Comparison of ENCODE assay signal across 9 mouse cellular contexts in the genomic region with DNA sequence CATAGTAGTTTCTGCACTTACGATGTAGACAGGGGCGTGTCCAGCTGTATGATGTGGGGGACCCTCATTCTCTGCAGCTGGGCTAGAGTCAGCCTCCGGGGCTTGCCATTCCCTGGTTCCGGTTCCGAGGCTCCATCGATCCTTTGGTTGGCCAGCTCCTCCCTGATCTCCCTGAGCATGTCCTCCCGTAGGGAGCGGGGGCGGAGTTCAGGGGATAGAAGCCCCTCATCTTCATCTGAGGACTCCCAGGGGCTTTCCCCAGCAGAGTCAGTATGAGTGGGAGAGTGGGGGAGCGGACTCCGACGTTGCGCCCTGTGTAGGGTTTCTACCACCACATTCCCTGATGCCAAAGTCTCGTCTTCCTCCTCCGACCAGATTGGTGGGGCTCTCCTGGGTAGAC. TPM values are rescaled to one million over a fixed set of nuclear protein-coding genes. Genes with fewer than 3 reads are reported as not detected.
DNase-seq lines count a peak whose midpoint lies in the region; ATAC-seq and TF ChIP-seq lines count a peak whose summit lies in the region.
"Had no signal": no experiment of that assay in that cellular context is flagged by ENCODE, and none has a peak within 500 bp of the region (broad histone marks: within the 10 kb centered on the region; RNA-seq: fewer than 3 reads in every experiment).

No protein-coding gene starts in this region.

- TF ChIP-seq EP300 in heart, adult 2 months (IDR thresholded peaks at IDR 0.05; ENCODE audit: insufficient read depth, low read depth, low read length), result no peak

- H3K36me3 ChIP-seq in heart, embryonic 12.5 days, result peaks cover 44% of the 10 kb centered on the region
- no peaks in the 10 kb centered on the region for H3K36me3 ChIP-seq in heart, adult 2 months (ENCODE audit: control insufficient read depth, insufficient read depth, low read length)
- peaks cover 48% of the 10 kb centered on the region for H3K36me3 ChIP-seq in embryonic facial prominence, embryonic 14.5 days (ENCODE audit: control insufficient read depth, insufficient read depth, low read length)
- peaks cover 48% of the 10 kb centered on the region for H3K36me3 ChIP-seq in intestine, embryonic 14.5 days (ENCODE audit: control insufficient read depth, insufficient read depth, low read length)
- H3K36me3 ChIP-seq in midbrain, embryonic 14.5 days (ENCODE audit: control insufficient read depth, insufficient read depth, low read length), result no peaks in the 10 kb centered on the region

- H3K4me3 ChIP-seq in heart, embryonic 12.5 days, result peak overlapping the region; percentile 12; the same call in 1 of the 2 replicates
- no peak overlapping the region for H3K4me3 ChIP-seq in heart, adult 2 months
- H3K4me3 ChIP-seq in embryonic facial prominence, embryonic 14.5 days (ENCODE audit: low read depth, low read length), result no peak overlapping the region
- H3K4me3 ChIP-seq in intestine, embryonic 14.5 days (ENCODE audit: low read depth, low read length), result no peak overlapping the region
- H3K4me3 ChIP-seq in midbrain, embryonic 14.5 days (replicated peaks; ENCODE audit: low read depth, low read length), result no peak overlapping the region

- no peaks in the 10 kb centered on the region for H3K79me2 ChIP-seq in heart, adult 2 months (replicated peaks; ENCODE audit: control insufficient read depth, insufficient read depth, low read length)

- intact Hi-C loops in heart, adult 2 months (cut with DNase I), result loop anchor here (5.0 kb wide), 1 partner anchor 146 kb away; a partner anchor contains a TSS

- H3K9me3 ChIP-seq in heart, embryonic 12.5 days (replicated peaks), result peaks cover 5% of the 10 kb centered on the region
- no peaks in the 10 kb centered on the region for H3K9me3 ChIP-seq in embryonic facial prominence, embryonic 14.5 days (ENCODE audit: control insufficient read depth, low read length)
- no peaks in the 10 kb centered on the region for H3K9me3 ChIP-seq in intestine, embryonic 14.5 days (ENCODE audit: control insufficient read depth, low read length)
- H3K9me3 ChIP-seq in midbrain, embryonic 14.5 days (ENCODE audit: control insufficient read depth, low read length), result no peaks in the 10 kb centered on the region

- H3K27ac ChIP-seq in heart, embryonic 12.5 days (ENCODE audit: poor library complexity, severe bottlenecking), result no peak overlapping the region
- H3K27ac ChIP-seq in heart, adult 2 months, result no peak overlapping the region
- H3K27ac ChIP-seq in embryonic facial prominence, embryonic 14.5 days (replicated peaks; ENCODE audit: low read depth, low read length), result no peak overlapping the region
- no peak overlapping the region for H3K27ac ChIP-seq in intestine, embryonic 14.5 days (ENCODE audit: low read depth)
- H3K27ac ChIP-seq in midbrain, embryonic 14.5 days (replicated peaks; ENCODE audit: low read depth, low read length), result no peak overlapping the region

- no peak for ATAC-seq in heart, embryonic 12.5 days (ENCODE audit: insufficient number of reproducible peaks, low FRiP score)
- ATAC-seq in embryonic facial prominence, embryonic 14.5 days (ENCODE audit: low read depth), result no peak
- no peak for ATAC-seq in intestine, embryonic 14.5 days (replicated peaks; ENCODE audit: low FRiP score, low TSS enrichment, low read depth)
- no peak for ATAC-seq in midbrain, embryonic 14.5 days (ENCODE audit: low FRiP score, low TSS enrichment)

- H3K4me2 ChIP-seq in heart, embryonic 12.5 days, result peak overlapping the region; percentile 49
- H3K4me2 ChIP-seq in embryonic facial prominence, embryonic 14.5 days (ENCODE audit: low read depth, low read length), result peak overlapping the region; percentile 19; the same call in 1 of the 2 replicates
- peak overlapping the region; percentile 30 for H3K4me2 ChIP-seq in intestine, embryonic 14.5 days (ENCODE audit: low read length)
- peak overlapping the region; percentile 18 for H3K4me2 ChIP-seq in midbrain, embryonic 14.5 days (ENCODE audit: low read length)

- WGBS in heart, embryonic 12.5 days, result 23% methylated on average over 15 of the region's 15 CpGs
- 56% methylated on average over 15 of the region's 15 CpGs for WGBS in heart, adult 2 months
- 29% methylated on average over 15 of the region's 15 CpGs for WGBS in embryonic facial prominence, embryonic 14.5 days
- 31% methylated on average over 15 of the region's 15 CpGs for WGBS in intestine, embryonic 14.5 days
- 14% methylated on average over 15 of the region's 15 CpGs for WGBS in midbrain, embryonic 14.5 days

- no peak overlapping the region for H3K9ac ChIP-seq in heart, embryonic 12.5 days
- H3K9ac ChIP-seq in heart, adult 2 months (ENCODE audit: low read depth, low read length), result no peak overlapping the region
- no peak overlapping the region for H3K9ac ChIP-seq in embryonic facial prominence, embryonic 14.5 days (ENCODE audit: low read depth, low read length)
- no peak overlapping the region for H3K9ac ChIP-seq in intestine, embryonic 14.5 days (ENCODE audit: low read length)
- no peak overlapping the region for H3K9ac ChIP-seq in midbrain, embryonic 14.5 days (replicated peaks; ENCODE audit: low read length)

- H3K27me3 ChIP-seq in heart, embryonic 12.5 days (replicated peaks), result peaks cover 63% of the 10 kb centered on the region
- no peaks in the 10 kb centered on the region for H3K27me3 ChIP-seq in heart, adult 2 months (ENCODE audit: control insufficient read depth, insufficient read depth, low read length)
- peaks cover 8% of the 10 kb centered on the region for H3K27me3 ChIP-seq in embryonic facial prominence, embryonic 14.5 days (replicated peaks; ENCODE audit: control insufficient read depth, insufficient read depth, low read length)
- peaks cover 7% of the 10 kb centered on the region; the same call in 1 of the 2 replicates for H3K27me3 ChIP-seq in intestine, embryonic 14.5 days (replicated peaks; ENCODE audit: control insufficient read depth, insufficient read depth, low read length)
- peaks cover 38% of the 10 kb centered on the region for H3K27me3 ChIP-seq in midbrain, embryonic 14.5 days (ENCODE audit: control insufficient read depth, insufficient read depth, low read length)

- peaks cover 31% of the 10 kb centered on the region for H3K4me1 ChIP-seq in heart, embryonic 12.5 days (replicated peaks)
- H3K4me1 ChIP-seq in heart, adult 2 months (ENCODE audit: control insufficient read depth, insufficient read depth, low read length), result no peaks in the 10 kb centered on the region
- peaks cover 9% of the 10 kb centered on the region; the same call in 1 of the 2 replicates for H3K4me1 ChIP-seq in embryonic facial prominence, embryonic 14.5 days (ENCODE audit: control insufficient read depth, insufficient read depth, low read length)
- H3K4me1 ChIP-seq in intestine, embryonic 14.5 days (replicated peaks; ENCODE audit: control insufficient read depth, insufficient read depth, low read length), result peaks cover 15% of the 10 kb centered on the region; the same call in 1 of the 2 replicates
- H3K4me1 ChIP-seq in midbrain, embryonic 14.5 days (ENCODE audit: control insufficient read depth, insufficient read depth, low read length), result peaks cover 16% of the 10 kb centered on the region

- DNase-seq in heart, adult 2 months, result no peak
- no peak for DNase-seq in embryonic facial prominence, embryonic 14.5 days (ENCODE audit: low spot score)
- DNase-seq in intestine, embryonic 14.5 days (ENCODE audit: low spot score), result no peak
- DNase-seq in midbrain, embryonic 14.5 days, result no peak
- no peak for DNase-seq in testis, postnatal 14 days (ENCODE audit: low spot score)
- DNase-seq in spleen, postnatal 10 days (ENCODE audit: low spot score in 2 of 2), result no peak
- no peak for DNase-seq in cerebellum, adult 11-12 months
- DNase-seq: left cerebral cortex, postnatal 4 days had no signal

- TF ChIP-seq CTCF in heart, adult 2 months (IDR thresholded peaks at IDR 0.05), result no peak

- no peak for TF ChIP-seq POLR2A in heart, adult 2 months (IDR thresholded peaks at IDR 0.05; ENCODE audit: insufficient read depth, low read depth, low read length)

RNA-seq across cellular contexts. Expression of a gene that starts 13.9 kb away (rescaled TPM):
- polyA plus RNA-seq in heart, embryonic 12.5 days (2016; fragmentation: Nextera tagmentation; extraction: Ambion mirVana), result 37.2 and 37.9 TPM in 2 replicates
- total RNA-seq in heart, adult 2 months (2021), result 10 to 100 TPM; 50.8 to 62.8 TPM
- polyA plus RNA-seq in heart, adult 2 months (2012; rRNA removed), result 57.1 and 59.7 TPM in 2 replicates
- polyA plus RNA-seq in embryonic facial prominence, embryonic 14.5 days (2014; fragmentation: Nextera tagmentation; extraction: Ambion mirVana), result 81.8 and 82.6 TPM in 2 replicates
- polyA plus RNA-seq in intestine, embryonic 14.5 days (2014; fragmentation: Nextera tagmentation; extraction: Ambion mirVana), result 60.6 and 63.3 TPM in 2 replicates
- 6.8 and 13.4 TPM in 2 replicates for polyA plus RNA-seq in midbrain, embryonic 14.5 days (2014; fragmentation: Nextera tagmentation; extraction: Ambion mirVana)

RNA-seq across cellular contexts. Expression of a gene that starts 17.6 kb away (rescaled TPM):
- not detected in 2 replicates for polyA plus RNA-seq in heart, embryonic 12.5 days (2016; fragmentation: Nextera tagmentation; extraction: Ambion mirVana)
- total RNA-seq in heart, adult 2 months (2021), result under 1 TPM in 1 of 2 experiments, not detected in 1; 0.08 TPM
- 0.06 and 0.14 TPM in 2 replicates for polyA plus RNA-seq in heart, adult 2 months (2012; rRNA removed)
- 1.0 and 1.4 TPM in 2 replicates for polyA plus RNA-seq in embryonic facial prominence, embryonic 14.5 days (2014; fragmentation: Nextera tagmentation; extraction: Ambion mirVana)
- polyA plus RNA-seq in intestine, embryonic 14.5 days (2014; fragmentation: Nextera tagmentation; extraction: Ambion mirVana), result 2.4 and 2.8 TPM in 2 replicates
- 0.08 TPM in 1 of 2 replicates, not detected in the other for polyA plus RNA-seq in midbrain, embryonic 14.5 days (2014; fragmentation: Nextera tagmentation; extraction: Ambion mirVana)
- total RNA-seq: left cerebral cortex, postnatal 4 days had no signal

RNA-seq across cellular contexts. Expression of a gene that starts 42.6 kb away (rescaled TPM):
- polyA plus RNA-seq in heart, embryonic 12.5 days (2016; fragmentation: Nextera tagmentation; extraction: Ambion mirVana), result 0.70 and 0.80 TPM in 2 replicates
- total RNA-seq in heart, adult 2 months (2021), result under 1 TPM; 0.37 to 0.75 TPM
- 0.76 and 3.1 TPM in 2 replicates for polyA plus RNA-seq in heart, adult 2 months (2012; rRNA removed)
- 1.5 and 3.2 TPM in 2 replicates for polyA plus RNA-seq in embryonic facial prominence, embryonic 14.5 days (2014; fragmentation: Nextera tagmentation; extraction: Ambion mirVana)
- 2.0 TPM in 2 replicates for polyA plus RNA-seq in intestine, embryonic 14.5 days (2014; fragmentation: Nextera tagmentation; extraction: Ambion mirVana)
- polyA plus RNA-seq in midbrain, embryonic 14.5 days (2014; fragmentation: Nextera tagmentation; extraction: Ambion mirVana), result 0.51 and 0.76 TPM in 2 replicates

RNA-seq across cellular contexts. Expression of a gene that starts 49.3 kb away (rescaled TPM):
- polyA plus RNA-seq in heart, embryonic 12.5 days (2016; fragmentation: Nextera tagmentation; extraction: Ambion mirVana), result 40.9 and 41.2 TPM in 2 replicates
- total RNA-seq in heart, adult 2 months (2021), result 10 to 100 TPM; 28.2 to 28.8 TPM
- 34.8 and 36.5 TPM in 2 replicates for polyA plus RNA-seq in heart, adult 2 months (2012; rRNA removed)
- polyA plus RNA-seq in embryonic facial prominence, embryonic 14.5 days (2014; fragmentation: Nextera tagmentation; extraction: Ambion mirVana), result 46.4 and 49.0 TPM in 2 replicates
- 67.4 and 67.8 TPM in 2 replicates for polyA plus RNA-seq in intestine, embryonic 14.5 days (2014; fragmentation: Nextera tagmentation; extraction: Ambion mirVana)
- polyA plus RNA-seq in midbrain, embryonic 14.5 days (2014; fragmentation: Nextera tagmentation; extraction: Ambion mirVana), result 10.2 and 13.9 TPM in 2 replicates
